Mouse (Mus musculus) forebrain, embryonic 10.5 days (tissue): ENCODE results near the gene Nckap5. TPM values are rescaled to one million over a fixed set of nuclear protein-coding genes. Genes with fewer than 3 reads are reported as not detected.

Experiments
- DNase-seq: peaks from one replicate; pipeline ENCODE4 v3.0.0-alpha.2; 2017; ENCODE audit warnings: low spot score; ENCODE audit errors: extremely low spot score
- H3K27ac ChIP-seq: fragments of 300-500 bp; sonication (generic); 2 replicates; pipeline ENCODE4 v1.5.1; 2016; ENCODE audit warnings: mild to moderate bottlenecking
- H3K27me3 ChIP-seq: fragments of 300-500 bp; sonication (generic); 2 replicates; pipeline ENCODE4 v1.6.1; 2016; ENCODE audit warnings: mild to moderate bottlenecking; ENCODE audit not compliant: poor library complexity, severe bottlenecking
- H3K36me3 ChIP-seq: fragments of 300-500 bp; sonication (generic); replicated peaks from 2 replicates; pipeline ENCODE4 v1.6.1; 2016; ENCODE audit warnings: mild to moderate bottlenecking, moderate library complexity
- H3K4me1 ChIP-seq: fragments of 300-500 bp; sonication (generic); 2 replicates; pipeline ENCODE4 v1.6.1; 2016
- H3K4me3 ChIP-seq: fragments of 300-500 bp; sonication (generic); 2 replicates; pipeline ENCODE4 v1.5.1; 2016; ENCODE audit warnings: mild to moderate bottlenecking, moderate library complexity
- H3K9me3 ChIP-seq: fragments of 300-500 bp; sonication (generic); 2 replicates; pipeline ENCODE4 v1.6.1; 2016; ENCODE audit warnings: mild to moderate bottlenecking, moderate library complexity
- WGBS: fragments of 180-500 bp; shearing (Covaris S2); methylation state at CpG from one replicate; pipeline ENCODE4 v1.1.7; 2016; 5-methylcytosine and 5-hydroxymethylcytosine counted together
- polyA plus RNA-seq: library from polyadenylated mRNA; unstranded; fragments of >200 nt; fragmentation: Nextera tagmentation; extraction: Ambion mirVana; gene quantifications from 2 replicates; pipeline ENCODE4 v1.2.1, GENCODE M21; 2016

The Nckap5 gene
- polyA plus RNA-seq, 1 experiment from 2014 or later = 7.7 TPM

GRCm38 (mm10) chr1:126626206-126626605 is 204.4 kb downstream of the Nckap5 start:
- no peaks in the 10 kb centered on the region for H3K4me1 ChIP-seq
- H3K27me3 ChIP-seq = no peaks in the 10 kb centered on the region
- no peak overlapping the region for H3K4me3 ChIP-seq
- whole genome bisulfite sequencing = 83% methylated on average over 3 of the region's 3 CpGs
- H3K27ac ChIP-seq = no peak overlapping the region
- H3K9me3 ChIP-seq = peaks cover 4% of the 10 kb centered on the region; the same call in 1 of the 2 replicates
- DNase-seq = no peak
- H3K36me3 ChIP-seq = no peaks in the 10 kb centered on the region

- Histone ChIP-seq H3K4me1 (no peaks in the 10 kb centered on the region), H3K4me3 (no peak overlapping the region), H3K9me3 (no peaks in the 10 kb centered on the region), H3K27ac (no peak overlapping the region), H3K36me3 (no peaks in the 10 kb centered on the region), H3K27me3 (no peaks in the 10 kb centered on the region)
- DNase-seq = no peak
- WGBS = 94% methylated on average over 4 of the region's 4 CpGs
These were observed 208.6 kb downstream of the Nckap5 start for GRCm38 (mm10) chr1:126622036-126622435.

DNA sequence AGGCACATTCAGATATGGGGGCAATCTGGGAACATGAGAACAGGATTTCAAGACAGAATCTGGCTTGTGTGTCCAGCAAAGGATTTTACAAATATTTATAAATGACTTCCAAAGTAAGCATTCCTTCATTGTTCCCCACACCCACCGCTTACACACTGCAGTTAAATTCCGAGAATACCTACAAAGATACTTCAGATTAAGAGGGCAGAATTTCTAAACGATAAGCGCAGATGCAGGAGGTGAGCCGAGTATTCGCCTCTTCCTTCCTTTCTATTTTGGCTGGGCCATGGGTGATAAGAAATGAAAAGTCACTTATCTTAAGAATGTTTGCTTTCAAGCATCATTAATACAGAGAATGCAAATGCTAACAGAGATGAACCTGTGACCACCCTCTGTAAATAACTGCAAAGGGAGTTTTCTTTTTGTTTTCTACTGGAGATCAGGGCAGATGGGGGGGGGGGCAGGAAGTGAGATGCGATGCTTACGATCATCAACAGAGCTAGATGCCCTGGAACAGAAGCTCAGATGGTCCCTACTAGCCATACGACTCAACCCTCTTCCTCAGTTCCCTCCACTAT is 213.0 kb downstream of the Nckap5 start:
- H3K36me3 ChIP-seq = no peaks in the 10 kb centered on the region
- no peaks in the 10 kb centered on the region; the same call in 1 of the 2 replicates for H3K9me3 ChIP-seq
- no peak overlapping the region for H3K4me3 ChIP-seq
- DNase-seq = no peak
- no peak overlapping the region for H3K27ac ChIP-seq
- H3K4me1 ChIP-seq = no peaks in the 10 kb centered on the region
- WGBS = 93% methylated on average over 9 of the region's 9 CpGs
- H3K27me3 ChIP-seq = no peaks in the 10 kb centered on the region

DNA sequence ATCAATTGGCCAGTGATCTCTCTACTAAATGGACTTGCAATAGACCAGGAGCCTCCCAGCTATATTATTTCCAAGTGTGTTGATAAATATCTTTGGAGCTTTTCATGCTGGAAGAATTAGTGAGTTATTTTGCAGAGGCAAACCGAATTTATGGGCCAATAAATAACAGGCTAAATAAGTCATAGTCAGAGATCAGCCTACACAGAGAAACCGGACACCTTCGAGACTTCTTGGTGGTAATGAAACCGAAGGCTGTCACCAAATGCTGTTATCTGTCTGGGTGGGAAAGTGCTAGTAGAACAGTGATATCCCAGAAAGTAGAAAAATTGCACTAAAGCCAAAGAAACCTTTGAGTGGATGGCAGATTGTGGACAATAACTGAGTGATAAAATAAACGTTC is 213.6 kb downstream of the Nckap5 start:
- 84% methylated on average over 5 of the region's 5 CpGs for WGBS
- H3K4me3 ChIP-seq = no peak overlapping the region
- H3K9me3 ChIP-seq = no peaks in the 10 kb centered on the region; the same call in 1 of the 2 replicates

GRCm38 (mm10) chr1:126612916-126613315 is 217.7 kb downstream of the Nckap5 start:
- no peaks in the 10 kb centered on the region for H3K27me3 ChIP-seq
- H3K4me1 ChIP-seq = peaks cover 4% of the 10 kb centered on the region
- H3K4me3 ChIP-seq = no peak overlapping the region
- no peak overlapping the region for H3K27ac ChIP-seq
- no peak for DNase-seq
- H3K36me3 ChIP-seq = no peaks in the 10 kb centered on the region
- H3K9me3 ChIP-seq = no peaks in the 10 kb centered on the region; the same call in 1 of the 2 replicates
- WGBS = 84% methylated on average over 4 of the region's 4 CpGs

More for the DNA sequence above, 213.6 kb downstream of the Nckap5 start:
- Histone ChIP-seq H3K27me3 (no peaks in the 10 kb centered on the region), H3K4me1 (no peaks in the 10 kb centered on the region), H3K36me3 (no peaks in the 10 kb centered on the region), H3K27ac (no peak overlapping the region)
- DNase-seq = no peak

DNA sequence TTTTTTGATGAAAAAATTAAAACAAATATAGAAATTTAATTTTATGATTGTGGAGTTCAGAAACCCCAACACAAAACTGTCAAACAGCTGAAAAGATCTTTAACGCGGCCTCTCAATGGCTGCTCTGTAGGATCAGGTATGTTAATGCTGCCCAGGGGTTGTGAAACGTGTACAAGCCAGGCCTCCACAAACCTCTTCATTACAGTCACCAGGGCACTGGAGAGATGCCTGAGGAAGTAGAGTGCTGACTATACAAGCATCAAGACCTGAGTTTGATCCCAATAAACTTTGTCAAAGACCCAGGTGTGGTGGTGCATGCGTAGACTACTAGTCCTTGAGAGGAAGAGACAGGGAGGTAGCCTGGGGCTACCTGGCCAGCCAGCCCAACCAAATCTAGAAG is 222.0 kb downstream of the Nckap5 start:
- 93% methylated on average over 4 of the region's 4 CpGs for WGBS
- no peak for DNase-seq
- Histone ChIP-seq H3K4me3 (no peak overlapping the region), H3K9me3 (no peaks in the 10 kb centered on the region), H3K4me1 (peaks cover 24% of the 10 kb centered on the region), H3K27me3 (peaks cover 15% of the 10 kb centered on the region; the same call in 1 of the 2 replicates), H3K36me3 (no peaks in the 10 kb centered on the region), H3K27ac (no peak overlapping the region)

GRCm38 (mm10) chr1:126606189-126607080 is 224.2 kb downstream of the Nckap5 start:
- WGBS = 85% methylated on average over 14 of the region's 14 CpGs
- Histone ChIP-seq H3K4me3 (no peak overlapping the region), H3K36me3 (no peaks in the 10 kb centered on the region), H3K4me1 (peaks cover 27% of the 10 kb centered on the region), H3K27ac (no peak overlapping the region), H3K27me3 (peaks cover 21% of the 10 kb centered on the region; the same call in 1 of the 2 replicates), H3K9me3 (no peaks in the 10 kb centered on the region)
- DNase-seq = no peak

DNA sequence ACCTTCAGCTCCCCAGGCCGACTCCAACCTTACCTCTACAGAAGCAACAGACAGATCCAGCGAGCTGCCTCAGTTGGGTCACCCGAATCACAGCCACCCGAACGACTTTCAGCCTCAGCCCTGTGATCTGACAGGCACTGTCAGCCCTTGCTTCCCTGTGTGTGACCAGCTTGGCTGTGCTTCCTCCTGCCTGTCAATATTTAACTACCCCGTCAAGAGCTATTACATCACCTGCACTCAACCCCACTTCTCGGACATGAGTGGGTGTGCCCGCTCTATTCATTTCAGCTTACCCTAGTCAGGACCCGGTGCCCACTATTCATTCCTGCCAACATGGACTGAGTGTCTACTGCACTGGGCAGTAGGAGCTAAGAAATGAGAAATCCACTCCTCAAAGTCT is 226.0 kb downstream of the Nckap5 start:
- Histone ChIP-seq H3K27me3 (peaks cover 21% of the 10 kb centered on the region; the same call in 1 of the 2 replicates), H3K4me1 (peaks cover 38% of the 10 kb centered on the region), H3K36me3 (no peaks in the 10 kb centered on the region), H3K27ac (no peak overlapping the region), H3K9me3 (no peaks in the 10 kb centered on the region), H3K4me3 (no peak overlapping the region)
- WGBS = 90% methylated on average over 9 of the region's 9 CpGs
- no peak for DNase-seq

DNA sequence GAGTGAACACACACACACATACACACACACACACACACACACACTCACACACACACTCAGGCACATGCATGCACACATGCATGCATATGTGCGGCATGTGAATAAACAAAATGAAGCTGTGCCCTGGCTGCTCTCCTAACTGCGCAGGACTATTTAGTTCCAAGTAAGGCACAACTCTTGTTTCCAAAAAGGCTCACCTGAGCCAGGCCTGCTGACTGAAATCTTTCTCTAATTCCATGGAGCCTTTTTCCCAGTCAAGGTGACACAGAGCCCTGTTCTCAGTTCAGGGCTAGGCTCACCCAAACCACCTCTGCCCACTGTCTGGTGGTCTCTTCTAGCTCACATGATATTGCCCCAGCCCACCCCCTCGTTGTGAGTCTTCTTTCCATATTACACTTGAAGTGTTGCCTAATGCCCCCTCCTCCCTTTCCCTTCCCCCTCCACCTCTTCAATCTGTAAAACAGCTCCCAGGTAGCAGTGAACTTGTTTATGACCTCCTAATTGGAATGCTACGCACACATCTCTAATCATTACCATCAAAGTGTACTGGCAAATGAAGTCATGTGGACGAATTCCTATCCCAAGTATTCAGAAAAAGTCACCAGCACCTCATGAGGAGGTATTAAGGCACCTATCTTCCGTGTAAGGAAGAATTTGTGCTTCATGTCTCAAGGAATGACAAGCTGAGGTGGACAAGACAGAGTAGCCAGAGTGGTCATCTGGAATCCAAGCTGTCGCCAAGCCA is 226.7 kb downstream of the Nckap5 start:
- Histone ChIP-seq H3K27ac (no peak overlapping the region), H3K4me3 (no peak overlapping the region)
- no peak for DNase-seq

DNA sequence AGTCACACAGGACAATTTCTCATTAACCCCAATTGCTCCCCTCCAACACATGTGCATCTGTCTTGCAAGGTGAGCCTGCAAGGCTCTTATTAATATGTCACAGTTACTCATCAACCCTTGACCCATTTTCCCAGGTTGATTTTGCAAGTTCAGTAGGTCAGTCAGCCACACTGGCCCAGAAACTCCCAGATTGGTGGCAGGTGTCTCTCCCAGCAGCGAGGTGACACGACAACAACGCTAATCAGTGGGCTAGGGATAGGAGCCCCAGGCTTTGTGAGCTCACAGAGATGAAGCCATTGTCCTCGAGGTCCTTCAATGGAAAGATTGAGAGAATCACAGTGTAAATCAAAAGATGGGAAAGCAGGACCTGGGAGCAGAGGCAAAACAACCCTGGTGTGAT is 230.0 kb downstream of the Nckap5 start:
- Histone ChIP-seq H3K9me3 (no peaks in the 10 kb centered on the region), H3K27me3 (peaks cover 20% of the 10 kb centered on the region; the same call in 1 of the 2 replicates), H3K4me1 (peaks cover 41% of the 10 kb centered on the region), H3K4me3 (no peak overlapping the region), H3K27ac (no peak overlapping the region), H3K36me3 (no peaks in the 10 kb centered on the region)
- WGBS = 53% methylated on average over 4 of the region's 4 CpGs
- peak; percentile 20 for DNase-seq

More for the DNA sequence above, 226.7 kb downstream of the Nckap5 start:
- no peaks in the 10 kb centered on the region for H3K9me3 ChIP-seq
- 87% methylated on average over 7 of the region's 7 CpGs for WGBS
- no peaks in the 10 kb centered on the region for H3K36me3 ChIP-seq
- H3K27me3 ChIP-seq = peaks cover 21% of the 10 kb centered on the region; the same call in 1 of the 2 replicates
- peaks cover 33% of the 10 kb centered on the region for H3K4me1 ChIP-seq

GRCm38 (mm10) chr1:126597376-126597775 is 233.2 kb downstream of the Nckap5 start:
- DNase-seq = no peak
- H3K27me3 ChIP-seq = no peaks in the 10 kb centered on the region
- H3K36me3 ChIP-seq = no peaks in the 10 kb centered on the region
- no peak overlapping the region for H3K27ac ChIP-seq
- 74% methylated on average over 3 of the region's 3 CpGs for WGBS
- H3K4me1 ChIP-seq = peaks cover 34% of the 10 kb centered on the region
- no peaks in the 10 kb centered on the region for H3K9me3 ChIP-seq
- H3K4me3 ChIP-seq = no peak overlapping the region

DNA sequence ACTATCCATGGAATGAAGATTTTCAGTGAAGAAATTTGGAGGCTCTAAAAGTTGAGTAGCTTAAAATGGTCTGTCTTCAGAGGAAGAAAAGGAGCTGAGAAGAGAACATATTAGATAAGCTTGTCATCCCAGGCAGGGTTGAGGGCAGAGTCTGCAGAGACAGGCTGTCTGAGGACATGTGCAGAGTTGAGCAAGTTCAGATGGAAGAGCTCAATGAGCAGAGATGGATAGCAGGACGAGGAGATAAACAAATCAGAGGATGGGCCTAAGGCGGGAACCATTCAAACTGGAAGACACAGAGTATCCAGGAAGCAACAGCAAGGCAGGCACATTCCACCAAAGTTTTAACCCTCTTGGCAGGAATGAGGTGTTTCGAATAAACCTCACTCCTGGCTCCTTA is 235.8 kb downstream of the Nckap5 start:
- WGBS = 91% methylated on average over 3 of the region's 3 CpGs
- no peak overlapping the region for H3K27ac ChIP-seq
- no peaks in the 10 kb centered on the region for H3K36me3 ChIP-seq
- H3K27me3 ChIP-seq = no peaks in the 10 kb centered on the region
- H3K9me3 ChIP-seq = no peaks in the 10 kb centered on the region
- peaks cover 21% of the 10 kb centered on the region for H3K4me1 ChIP-seq
- no peak for DNase-seq
- no peak overlapping the region for H3K4me3 ChIP-seq
